Mouse (Mus musculus) layer of hippocampus, adult 11-12 months (tissue): ENCODE data around the gene Xrcc1.
"Not testable (repeated sequence)": the region's sequence is repeated elsewhere in the genome, so short reads cannot be mapped to it uniquely, and the experiment has no call there.

Source experiments
- DNase-seq: peaks from one replicate; pipeline ENCODE4 v3.0.0; 2022; ENCODE audit warnings: low spot score

Gene Xrcc1

DNA sequence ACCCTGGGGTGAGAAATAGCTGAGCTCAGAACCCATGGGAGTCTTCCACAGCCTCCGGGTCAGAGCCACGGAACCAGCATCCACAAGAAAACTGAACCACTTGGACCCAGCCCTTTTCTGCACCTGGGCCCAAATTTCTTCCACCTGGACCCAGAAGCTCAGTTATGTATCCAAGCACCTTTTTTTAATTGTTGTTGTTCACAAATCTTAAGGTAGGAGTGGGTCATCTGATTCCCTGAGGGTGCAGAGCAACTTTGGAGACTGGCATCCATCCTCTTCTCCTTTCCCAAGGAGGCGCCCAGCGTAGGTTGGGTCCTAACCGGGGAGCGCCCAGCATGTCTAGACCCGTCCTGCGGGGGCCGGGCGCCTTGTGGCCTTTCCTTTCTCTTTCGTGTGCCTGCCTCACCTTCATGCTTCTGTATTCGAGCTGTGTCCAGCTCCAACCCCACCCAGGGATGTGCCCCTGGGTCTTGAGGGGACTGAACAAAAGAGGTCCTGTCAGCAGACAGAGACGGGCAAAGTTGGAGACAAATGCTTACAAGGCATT is at the start of gene Xrcc1, which contains the start of gene Pinlyp:
TSS of gene Xrcc1 (plus strand) at position 222 of the 547 bp plus-strand sequence.
TSS of gene Pinlyp (minus strand) at position 51 of the 547 bp plus-strand sequence.
- peak; percentile 24 for DNase-seq

DNA sequence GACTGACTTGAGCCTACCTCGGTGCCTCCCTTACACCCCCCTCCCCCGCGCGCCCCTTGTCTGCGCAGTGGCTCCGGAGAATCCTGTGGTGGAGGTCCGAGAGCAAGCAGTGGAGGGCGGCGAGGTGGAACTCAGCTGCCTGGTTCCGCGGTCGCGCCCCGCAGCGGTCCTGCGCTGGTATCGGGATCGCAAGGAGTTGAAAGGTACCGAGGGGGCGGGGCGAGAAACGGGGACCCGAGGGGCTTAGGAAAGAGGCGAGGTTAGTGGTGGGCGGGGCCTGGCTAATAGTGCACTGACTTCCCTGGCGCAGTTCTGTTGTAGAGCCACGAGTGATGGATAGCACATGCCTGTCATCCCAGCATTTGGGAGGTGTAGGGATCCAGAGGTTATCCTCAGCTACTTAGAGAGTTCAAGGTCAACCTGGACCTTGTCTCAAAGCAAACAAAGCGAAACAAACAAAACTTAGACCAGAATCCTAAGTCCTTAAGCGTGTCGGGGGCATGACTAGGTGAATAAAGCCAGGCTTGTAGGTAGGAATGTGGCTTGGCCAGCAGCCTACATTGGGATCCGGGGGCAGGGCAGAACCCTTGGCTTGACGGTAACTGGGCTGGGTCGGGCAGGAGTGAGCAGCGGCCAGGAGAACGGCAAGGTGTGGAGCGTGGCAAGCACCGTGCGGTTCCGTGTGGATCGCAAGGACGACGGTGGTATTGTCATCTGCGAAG is 46.1 kb upstream of the Xrcc1 start:
- no peak for DNase-seq

DNA sequence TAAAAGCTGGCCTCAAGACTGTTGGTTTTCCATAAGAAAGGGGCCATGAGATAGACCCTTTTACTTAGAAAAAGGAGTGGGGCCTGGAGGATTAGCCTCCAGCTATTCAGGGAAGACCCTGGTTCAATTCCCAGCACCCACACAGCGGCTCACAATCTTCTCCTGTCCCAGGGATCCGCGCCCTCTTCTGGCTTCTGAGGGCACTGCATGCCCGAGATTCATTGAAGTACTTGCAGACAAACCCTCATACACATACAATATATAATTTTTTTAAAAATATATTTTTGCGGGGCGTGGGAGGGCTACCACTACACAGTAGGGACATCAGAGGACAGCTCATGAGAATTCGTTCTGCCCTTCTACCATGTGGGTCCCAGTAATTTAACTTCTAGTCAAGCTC is 45.2 kb upstream of the Xrcc1 start:
- DNase-seq = no peak

- DNase-seq = no peak
These were observed 44.6 kb upstream of the Xrcc1 start for GRCm38 (mm10) chr7:24501492-24501891.

DNA sequence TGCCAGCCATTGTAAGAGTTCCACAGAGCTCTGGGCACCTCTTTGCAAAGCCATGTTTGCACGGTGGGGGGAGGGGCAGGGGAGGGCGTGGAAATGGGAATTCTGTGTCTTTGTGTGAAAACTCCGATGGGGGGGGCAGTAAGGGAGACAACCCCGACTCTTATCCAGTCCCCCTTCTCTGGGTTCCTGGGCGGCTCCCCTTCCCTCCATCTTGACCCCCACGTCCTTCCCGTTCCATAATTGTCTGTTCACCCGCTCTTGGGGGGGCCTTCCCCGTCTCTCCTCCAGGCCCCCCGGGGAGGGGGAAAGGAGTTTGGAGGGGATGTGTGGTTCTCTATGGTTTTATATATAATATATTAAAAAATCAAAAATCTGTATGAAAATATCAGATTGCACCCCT is 42.1 kb upstream of the Xrcc1 start:
- no peak for DNase-seq

DNA sequence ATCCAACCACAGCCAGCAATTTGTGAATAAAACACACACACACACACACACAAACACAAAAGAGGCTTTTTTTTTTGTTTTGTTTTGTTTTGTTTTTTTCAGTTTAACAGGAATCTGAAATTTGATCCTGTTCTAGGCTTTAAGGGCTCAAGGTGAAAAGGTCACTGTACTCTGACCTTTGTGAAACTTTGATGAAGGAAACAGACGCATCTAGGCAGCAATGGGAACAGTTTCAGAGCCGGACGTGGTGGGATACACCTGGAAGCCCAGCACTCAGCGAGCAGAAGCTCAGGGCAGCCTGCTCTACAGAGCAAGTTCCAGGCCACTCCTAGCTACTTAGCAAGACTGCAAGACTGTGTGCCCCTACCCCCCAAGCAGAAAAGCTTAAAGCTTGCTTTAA is 41.2 kb upstream of the Xrcc1 start:
- no peak for DNase-seq

- DNase-seq = no peak
These were observed 40.5 kb upstream of the Xrcc1 start for GRCm38 (mm10) chr7:24505447-24506064.

GRCm38 (mm10) chr7:24506065-24506459 is 40.0 kb upstream of the Xrcc1 start:
- DNase-seq = no peak

- peak; percentile 63 for DNase-seq
These were observed 39.6 kb upstream of the Xrcc1 start for GRCm38 (mm10) chr7:24506476-24506837.

GRCm38 (mm10) chr7:24506838-24507725 is 39.0 kb upstream of the Xrcc1 start, which contains the start of gene Zfp428:
Gene Zfp428 (plus strand): TSS chr7:24507006.
- DNase-seq = peak; percentile 77

DNA sequence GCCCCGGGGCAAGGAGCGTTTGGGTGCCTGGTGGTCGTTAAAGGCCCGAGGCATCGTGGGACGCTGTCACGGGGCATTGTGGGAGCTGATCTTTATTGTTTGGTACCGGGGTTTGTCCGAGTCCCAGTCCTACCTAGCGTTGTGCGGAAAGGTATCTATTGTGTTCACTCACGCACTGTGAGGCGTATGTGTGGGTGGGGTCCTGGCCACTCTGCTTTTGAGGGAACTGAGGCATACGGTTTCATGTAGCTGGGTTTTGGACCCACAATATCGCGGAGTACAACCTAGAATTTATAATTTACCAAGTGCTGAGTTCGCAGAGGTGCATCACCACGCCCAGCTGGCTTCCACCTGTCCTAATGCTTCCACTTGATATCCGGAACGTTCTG is 38.4 kb upstream of the Xrcc1 start:
- no peak for DNase-seq

GRCm38 (mm10) chr7:24512355-24512754 is 33.7 kb upstream of the Xrcc1 start, which contains the start of gene AC161166.1:
Gene AC161166.1 (minus strand): TSS chr7:24512455.
- no peak for DNase-seq

- peak; percentile 60 for DNase-seq
These were observed 29.8 kb upstream of the Xrcc1 start for GRCm38 (mm10) chr7:24516319-24516718.

DNA sequence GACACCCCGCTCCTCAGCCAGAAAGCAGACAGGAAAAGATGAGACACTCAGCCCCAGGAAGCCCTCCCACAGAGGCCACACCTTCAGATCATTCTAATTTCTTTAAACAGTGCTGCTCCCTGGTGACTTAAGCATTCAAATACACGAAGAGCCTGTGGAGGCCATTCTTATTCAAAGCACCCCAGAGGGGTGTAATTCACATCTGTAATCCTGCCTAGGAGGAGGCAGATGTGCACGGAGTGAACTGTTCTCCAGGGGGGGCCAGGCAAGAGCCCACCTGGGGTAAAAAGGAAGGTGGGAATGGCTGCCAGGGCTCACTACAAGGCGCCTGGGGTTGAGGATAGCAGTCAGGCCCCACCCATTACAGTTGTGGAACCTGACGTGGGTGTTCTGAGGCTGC is 29.0 kb upstream of the Xrcc1 start:
- DNase-seq = no peak

GRCm38 (mm10) chr7:24517654-24518053 is 28.4 kb upstream of the Xrcc1 start:
- DNase-seq = peak; percentile 49

- no peak for DNase-seq
These were observed 27.0 kb upstream of the Xrcc1 start for GRCm38 (mm10) chr7:24519130-24519529.

GRCm38 (mm10) chr7:24520054-24520453 is 26.0 kb upstream of the Xrcc1 start:
- DNase-seq = not testable (repeated sequence)

- no peak for DNase-seq
These were observed 23.3 kb upstream of the Xrcc1 start for GRCm38 (mm10) chr7:24522805-24523204.

- DNase-seq = no peak
These were observed 22.4 kb upstream of the Xrcc1 start for GRCm38 (mm10) chr7:24523723-24524122.

- DNase-seq = no peak
These were observed 21.1 kb upstream of the Xrcc1 start for GRCm38 (mm10) chr7:24524978-24525377.

GRCm38 (mm10) chr7:24525686-24526420 is 20.2 kb upstream of the Xrcc1 start:
- DNase-seq = no peak

GRCm38 (mm10) chr7:24528861-24529260 is 17.2 kb upstream of the Xrcc1 start:
- DNase-seq = no peak
